Mouse (Mus musculus) heart, postnatal 0 days (tissue): ENCODE measurements around the gene Morn3.

ENCODE experiments used
- CTCF ChIP-seq: IDR thresholded peaks from 2 replicates; pipeline ENCODE4 v1.5.1; 2016; ENCODE audit warnings: antibody characterized with exemption, control low read depth, low read depth
- EP300 ChIP-seq: IDR thresholded peaks from 2 replicates; pipeline ENCODE4 v1.6.1; 2016; ENCODE audit warnings: antibody characterized with exemption, low read depth

DNA sequence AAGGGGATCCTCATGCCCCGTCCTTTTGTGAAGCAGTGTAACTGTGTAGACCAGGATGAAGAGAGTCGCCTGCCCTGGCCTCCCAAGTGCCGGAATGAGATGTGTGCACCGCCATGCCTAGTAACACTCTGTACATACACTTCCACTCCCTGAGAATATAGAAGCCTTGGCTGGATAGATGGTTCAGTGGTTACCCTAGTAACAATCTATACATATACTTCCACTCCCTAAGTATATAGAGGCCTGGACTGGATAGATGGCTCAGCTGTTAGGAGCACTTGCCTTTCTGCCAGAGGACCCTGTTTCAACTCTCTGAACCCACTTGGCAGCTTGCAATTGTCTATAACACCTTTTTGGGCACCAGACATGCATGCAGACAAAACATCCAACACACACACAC is 11.7 kb downstream of the Morn3 start:
- no peak for TF ChIP-seq CTCF
- no peak for TF ChIP-seq EP300
